Mouse (Mus musculus): ENCODE measurements at regions not wholly inside any gene's neighbourhood (a gene's known extent, or its start where the extent isn't known, plus 50 kb on each side); places are given as distances from the start of the nearest gene placed in this dataset.
A peak's percentile ranks its signal among the peaks of the same experiment; 100 is the strongest.

GRCm38 (mm10) chr16:8117543-8118167, 307.3 kb downstream of the Tmem114 start:
- no peak for DNase-seq

DNA sequence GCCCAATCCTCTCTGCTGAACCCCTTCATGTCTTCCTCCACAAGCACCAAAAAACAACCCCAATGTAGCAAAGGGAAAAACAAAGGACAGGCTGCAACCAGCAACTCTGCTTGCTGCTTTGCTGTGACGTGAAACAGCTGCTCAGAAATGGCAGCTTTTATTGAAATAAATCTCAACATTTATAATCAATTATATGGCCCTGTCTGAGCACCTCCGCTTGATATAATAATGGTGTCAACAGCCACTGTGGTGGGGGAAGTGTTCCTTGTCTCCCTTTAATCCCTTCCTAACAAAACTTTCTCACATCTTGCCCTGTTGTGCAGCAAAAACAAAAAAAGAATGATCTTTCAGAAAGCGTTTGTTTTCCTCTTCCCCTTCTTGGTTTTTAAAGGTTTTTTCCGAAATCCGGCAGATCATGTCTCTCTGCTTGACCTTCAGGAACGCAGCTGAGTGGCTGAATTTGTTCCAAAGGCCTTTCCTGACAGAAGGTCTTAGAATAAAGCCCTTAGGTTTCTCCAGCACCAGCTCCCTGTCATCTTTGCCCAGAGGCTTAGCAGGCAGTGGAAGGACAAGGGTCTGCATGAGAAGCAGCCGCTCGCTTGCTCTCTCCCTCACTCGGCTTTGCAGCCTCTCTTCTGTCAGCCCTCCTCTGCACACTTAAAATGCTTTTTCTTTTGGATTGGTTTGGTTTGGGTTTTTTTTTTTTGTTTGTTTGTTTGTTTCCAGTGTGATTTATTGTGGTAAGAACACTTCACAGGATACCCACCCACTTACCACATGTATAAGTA, 313.4 kb downstream of the Tmem114 start:
- DNase-seq: no peak

DNA sequence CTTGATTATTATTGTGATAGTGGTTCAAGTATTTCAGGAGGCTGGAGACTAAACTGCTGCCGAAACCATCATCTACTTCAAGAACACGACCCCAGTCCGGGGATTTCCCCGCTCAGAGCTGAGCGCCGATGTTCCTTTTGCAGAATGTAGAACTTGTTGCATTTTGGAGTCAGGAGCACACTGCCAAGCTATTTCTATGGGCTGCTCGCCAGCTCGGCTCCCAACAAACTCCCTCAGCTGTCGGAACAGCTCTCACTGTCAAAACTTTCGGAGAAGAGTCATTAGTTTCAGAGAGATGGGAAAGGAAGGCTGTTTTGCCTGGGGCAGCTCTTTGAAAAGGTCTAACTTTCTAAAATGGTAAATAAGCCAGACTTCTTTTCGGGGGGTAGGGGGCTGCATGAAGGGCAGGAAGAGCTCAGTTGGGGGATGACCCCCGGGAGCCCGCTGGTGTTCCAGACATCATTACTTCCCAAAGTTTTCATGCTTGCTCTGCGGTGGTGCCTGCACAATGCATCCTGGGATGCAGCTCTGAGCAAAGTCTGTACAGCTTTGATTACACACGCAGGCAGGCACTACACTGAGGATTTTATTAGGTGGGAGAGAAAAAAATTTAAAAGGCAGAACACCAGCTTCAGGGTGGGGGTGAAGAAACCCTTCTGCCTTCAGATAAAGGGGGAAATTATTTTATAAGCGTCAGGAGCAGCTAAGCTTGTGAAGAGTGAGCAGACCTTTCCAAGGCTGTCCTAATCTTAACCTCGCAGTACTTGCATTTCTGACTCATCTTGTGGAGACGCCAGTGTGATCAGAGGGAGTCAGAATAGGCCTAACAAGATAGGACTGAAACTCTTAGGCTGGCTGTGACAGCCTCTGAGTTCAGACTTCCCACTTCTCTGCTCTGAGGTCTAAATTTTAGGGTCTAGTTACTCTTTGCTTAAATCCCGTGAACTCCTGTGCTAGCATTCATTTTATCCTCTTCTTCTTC, 316.5 kb downstream of the Tmem114 start:
- DNase-seq: peak; percentile 37 to 67

GRCm38 (mm10) chr16:8079024-8079423, 345.9 kb downstream of the Tmem114 start:
- no peak for DNase-seq

- no peak for DNase-seq
Observed at GRCm38 (mm10) chr16:8078461-8078860, 346.5 kb downstream of the Tmem114 start.

DNA sequence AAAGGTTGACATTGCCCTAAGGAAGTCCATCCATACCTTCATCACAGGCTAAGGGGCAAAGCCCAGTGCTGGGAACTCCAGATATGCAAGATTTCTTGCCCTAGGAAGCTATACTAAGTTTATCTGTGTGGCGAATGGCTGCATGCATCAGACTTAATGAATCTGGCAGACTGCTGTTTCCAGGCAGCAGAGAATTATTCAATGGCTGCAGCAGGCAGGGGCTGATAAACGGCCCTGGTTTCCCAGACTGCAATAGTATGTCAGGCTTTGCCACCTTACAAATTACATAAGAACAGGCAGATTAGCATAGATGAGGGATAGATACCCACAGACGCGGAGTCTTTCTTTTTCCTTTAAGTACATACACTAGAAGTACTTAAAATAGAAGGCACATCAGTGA, 350.2 kb downstream of the Tmem114 start:
- DNase-seq: no peak

GRCm38 (mm10) chr16:8053936-8054335, 371.0 kb downstream of the Tmem114 start:
- DNase-seq: no peak

- no peak for DNase-seq
Observed at GRCm38 (mm10) chr16:8008966-8009365, 416.0 kb downstream of the Tmem114 start.

DNA sequence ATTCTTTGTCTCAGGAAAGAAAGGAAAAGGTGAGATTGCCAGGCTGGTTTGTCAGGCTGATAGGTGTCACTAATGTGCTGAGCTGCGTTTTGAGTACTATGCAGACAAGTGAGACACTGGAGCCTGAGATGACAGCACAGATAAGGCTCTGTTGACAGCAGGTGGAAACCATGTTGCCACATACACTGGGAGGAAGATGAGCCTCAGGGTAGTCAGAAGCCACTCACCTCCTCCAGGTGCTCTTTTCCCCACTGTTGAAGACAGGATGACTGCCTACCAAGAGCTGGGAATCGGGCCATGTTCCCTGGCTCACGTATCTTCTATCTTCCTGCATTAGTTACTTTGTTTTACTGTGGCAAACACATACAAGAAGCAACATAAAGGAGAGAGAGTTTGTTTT, 418.3 kb downstream of the Tmem114 start:
- DNase-seq: no peak

- DNase-seq: no peak
Observed at GRCm38 (mm10) chr16:8002339-8003089, 422.4 kb downstream of the Tmem114 start.

DNA sequence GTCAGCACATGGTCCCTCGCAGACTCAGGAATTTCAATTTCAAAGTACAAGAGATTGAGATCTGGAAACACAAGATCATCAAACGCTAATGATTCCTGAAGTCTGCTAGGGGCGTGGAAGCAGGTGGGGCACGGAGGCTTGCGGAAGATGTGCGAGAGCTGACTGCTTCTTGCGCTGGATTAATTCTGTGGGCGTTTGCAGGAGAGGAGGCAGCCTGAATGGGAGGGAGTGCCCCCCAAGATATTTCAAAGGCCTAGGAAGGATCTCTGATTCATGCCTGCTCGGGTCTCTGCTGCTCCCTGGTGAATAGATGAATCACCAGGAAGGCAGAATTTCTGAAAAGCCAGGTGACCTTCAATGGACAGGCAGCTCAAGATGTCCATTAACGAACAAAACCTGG, 442.1 kb downstream of the Tmem114 start:
- no peak for DNase-seq

DNA sequence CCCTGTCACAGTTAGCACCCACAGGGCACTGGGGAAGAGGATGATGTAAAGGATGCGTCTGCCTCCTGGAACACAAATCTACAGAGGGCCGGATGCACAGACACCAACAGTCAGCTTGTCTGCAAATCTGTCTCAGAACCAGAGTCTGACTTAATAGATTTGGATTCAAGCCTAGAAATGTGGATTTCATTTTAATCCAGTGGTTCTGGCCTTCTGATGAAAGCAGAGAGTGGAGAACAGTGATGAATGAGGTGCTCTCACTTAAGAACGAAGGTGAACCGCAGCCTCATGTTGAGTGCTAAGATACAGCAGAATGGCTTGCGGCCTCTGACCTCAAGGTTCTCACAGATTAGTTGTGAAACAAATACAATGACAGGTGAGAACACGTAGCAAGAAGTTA, 446.5 kb downstream of the Tmem114 start:
- no peak for DNase-seq

- DNase-seq: no peak
Observed at GRCm38 (mm10) chr16:7951616-7952015, 473.3 kb downstream of the Tmem114 start.

GRCm38 (mm10) chr16:7942333-7942732, 482.6 kb downstream of the Tmem114 start:
- no peak for DNase-seq

- DNase-seq: no peak
Observed at GRCm38 (mm10) chr16:7937167-7937566, 487.8 kb downstream of the Tmem114 start.

DNA sequence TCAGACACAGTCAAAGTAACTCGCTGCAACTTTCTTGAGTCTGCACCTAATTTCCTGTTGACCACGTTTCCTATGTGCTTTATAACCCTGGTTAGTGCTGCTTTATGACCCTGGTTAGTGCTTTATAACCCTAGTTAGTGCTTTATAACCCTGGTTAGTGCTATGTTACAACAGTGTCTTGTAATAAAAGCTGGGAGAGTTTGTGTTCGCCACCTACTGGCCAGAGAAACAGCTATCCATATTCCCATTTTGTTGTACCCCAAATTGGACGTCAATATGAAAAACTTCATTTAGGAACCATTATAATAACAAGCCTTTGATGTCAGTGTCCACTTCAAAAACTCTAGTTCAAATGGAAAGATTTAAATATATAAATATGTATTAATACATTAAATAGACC, 492.6 kb downstream of the Tmem114 start:
- no peak for DNase-seq

DNA sequence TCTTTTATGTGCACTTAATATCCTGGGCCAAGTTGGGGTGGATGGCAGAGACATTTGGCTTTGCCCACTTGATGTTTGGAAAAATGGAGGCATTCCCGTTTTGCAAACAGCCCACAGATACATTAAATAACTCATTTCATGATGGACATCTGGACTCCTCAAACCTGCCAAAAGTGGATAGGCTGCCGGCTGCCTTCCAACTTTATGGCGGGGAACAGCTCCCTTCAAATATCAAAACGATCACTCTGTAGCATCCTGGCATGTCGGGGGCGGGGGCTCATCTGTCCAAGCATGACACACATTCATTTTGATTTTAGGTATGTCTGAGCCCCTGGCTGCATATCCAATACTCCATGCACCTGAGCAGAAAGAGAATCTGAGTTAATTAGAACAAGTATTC, 493.3 kb downstream of the Tmem114 start:
- DNase-seq: no peak

- DNase-seq: no peak
Observed at GRCm38 (mm10) chr16:7929112-7929511, 495.8 kb downstream of the Tmem114 start.

GRCm38 (mm10) chr16:7928391-7928935, 496.5 kb downstream of the Tmem114 start:
- no peak for DNase-seq

DNA sequence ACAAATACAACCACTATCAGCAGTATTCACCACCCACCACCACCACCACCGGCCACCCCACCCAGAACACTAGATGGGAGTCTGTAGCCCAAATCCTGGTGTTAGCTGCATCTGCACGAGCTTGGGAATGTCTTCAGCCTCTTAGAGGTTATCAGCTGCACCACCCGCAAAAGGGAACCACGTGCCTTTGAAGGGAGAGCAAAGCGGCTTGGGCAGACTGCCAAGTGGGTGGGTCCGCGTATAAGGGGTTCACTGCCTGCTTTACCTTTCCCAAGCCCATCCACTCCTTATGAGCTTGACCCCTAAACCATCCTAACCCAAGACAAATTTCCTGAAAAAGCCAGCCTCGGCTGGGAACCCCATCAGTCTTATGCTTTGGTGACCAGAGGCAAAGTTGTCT, 497.2 kb downstream of the Tmem114 start:
- peak in 1 of 2 experiments; percentile 25 for DNase-seq

- no peak for DNase-seq
Observed at GRCm38 (mm10) chr16:7895786-7896185, 529.1 kb downstream of the Tmem114 start.

DNA sequence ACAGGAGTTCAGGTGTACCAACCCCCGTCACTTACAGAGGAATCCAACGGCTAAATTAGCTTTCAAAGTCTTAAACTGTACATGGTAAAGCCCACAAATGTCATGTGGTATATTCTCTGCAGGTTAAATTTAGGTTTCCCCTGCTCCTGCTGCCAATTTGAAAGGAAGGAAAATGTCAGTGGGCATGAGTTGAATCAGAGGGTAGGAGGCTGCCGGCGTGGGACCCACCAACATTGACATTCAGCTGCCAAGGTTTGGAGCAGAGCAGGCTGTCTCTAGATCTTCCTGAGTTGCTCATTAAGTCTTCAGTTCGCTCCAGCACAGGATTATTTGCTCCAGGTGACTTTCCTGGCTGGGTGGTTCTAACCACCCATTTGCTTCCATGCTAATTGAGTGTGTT, 532.1 kb downstream of the Tmem114 start:
- DNase-seq: no peak
